Mouse (Mus musculus) ovary, postnatal 36 days (tissue): ENCODE results near the gene Sapcd1.
"Not testable (repeated sequence)": the region's sequence is repeated elsewhere in the genome, so short reads cannot be mapped to it uniquely, and the experiment has no call there.

ENCODE experiments used
- DNase-seq: peaks from one replicate; pipeline ENCODE4 v3.0.0; 2022; ENCODE audit warnings: low spot score, mixed read lengths

The Sapcd1 gene

DNA sequence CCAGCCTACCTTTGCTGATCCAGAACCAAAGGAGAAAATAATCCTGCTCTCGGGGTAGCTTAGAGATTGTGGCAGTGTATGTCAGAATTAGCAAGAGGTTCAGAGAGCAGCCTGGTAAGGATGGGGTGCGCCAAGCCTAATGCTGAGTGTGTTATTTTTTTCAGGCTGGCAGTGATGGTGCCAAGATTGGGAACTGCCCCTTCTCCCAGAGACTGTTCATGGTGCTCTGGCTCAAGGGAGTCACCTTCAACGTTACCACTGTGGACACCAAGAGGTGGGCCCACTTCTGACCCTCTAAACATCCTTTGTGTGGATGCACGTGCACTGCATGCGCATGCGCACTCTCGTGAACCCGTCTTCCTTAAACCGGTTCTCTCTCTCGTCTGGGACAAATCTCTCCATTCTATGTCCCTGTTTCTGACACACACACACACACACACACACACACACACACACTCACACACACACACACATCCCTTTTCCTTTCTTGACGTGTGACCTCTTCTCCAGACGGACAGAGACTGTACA is 24.5 kb upstream of the Sapcd1 start:
- no peak for DNase-seq

DNA sequence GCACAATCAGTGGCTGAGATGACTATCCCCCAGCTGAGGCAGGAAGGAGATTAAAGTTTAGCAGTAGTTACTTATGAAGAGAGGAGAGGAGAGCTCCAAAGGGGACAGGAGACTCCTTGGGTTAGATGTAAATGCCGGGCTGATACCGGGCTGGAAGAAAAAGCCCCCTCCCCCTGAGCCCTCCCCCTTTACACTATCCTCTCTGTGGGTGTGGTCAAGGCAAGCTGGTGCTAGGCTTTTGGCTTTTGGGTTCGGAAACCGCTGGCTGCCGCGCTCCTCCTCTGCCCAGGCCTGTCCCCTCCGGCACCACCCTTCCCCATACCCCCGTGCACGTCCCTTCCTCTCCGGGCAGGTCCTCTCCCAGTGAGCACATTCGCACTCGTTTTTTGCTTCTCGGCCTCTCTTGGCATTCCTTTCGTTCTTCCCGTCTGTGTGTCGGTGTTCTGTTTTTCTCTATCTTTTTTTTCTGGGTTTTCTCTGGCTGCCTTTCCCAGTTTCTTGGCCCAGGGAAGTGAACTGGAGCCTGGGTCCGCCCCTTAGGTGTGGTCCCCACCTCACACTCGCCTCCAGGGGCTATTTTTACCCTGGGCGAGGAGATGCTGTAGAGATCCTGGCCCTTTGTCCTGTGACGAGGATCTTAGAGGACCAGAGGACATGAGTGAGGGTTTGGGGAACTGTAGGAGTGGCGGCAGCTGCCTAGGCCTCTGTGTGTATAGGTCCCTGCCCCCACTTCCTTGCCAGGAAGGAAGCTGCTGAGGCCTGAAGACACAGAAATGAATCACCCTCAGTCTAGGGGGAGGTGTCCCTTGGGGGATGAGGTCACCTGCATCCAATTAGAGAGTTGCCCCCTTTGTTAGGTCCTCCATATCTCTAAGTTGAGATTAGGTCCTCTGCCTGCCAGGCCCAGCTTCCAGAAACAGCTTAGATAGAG is 23.6 kb upstream of the Sapcd1 start:
- peak; percentile 57 for DNase-seq

DNA sequence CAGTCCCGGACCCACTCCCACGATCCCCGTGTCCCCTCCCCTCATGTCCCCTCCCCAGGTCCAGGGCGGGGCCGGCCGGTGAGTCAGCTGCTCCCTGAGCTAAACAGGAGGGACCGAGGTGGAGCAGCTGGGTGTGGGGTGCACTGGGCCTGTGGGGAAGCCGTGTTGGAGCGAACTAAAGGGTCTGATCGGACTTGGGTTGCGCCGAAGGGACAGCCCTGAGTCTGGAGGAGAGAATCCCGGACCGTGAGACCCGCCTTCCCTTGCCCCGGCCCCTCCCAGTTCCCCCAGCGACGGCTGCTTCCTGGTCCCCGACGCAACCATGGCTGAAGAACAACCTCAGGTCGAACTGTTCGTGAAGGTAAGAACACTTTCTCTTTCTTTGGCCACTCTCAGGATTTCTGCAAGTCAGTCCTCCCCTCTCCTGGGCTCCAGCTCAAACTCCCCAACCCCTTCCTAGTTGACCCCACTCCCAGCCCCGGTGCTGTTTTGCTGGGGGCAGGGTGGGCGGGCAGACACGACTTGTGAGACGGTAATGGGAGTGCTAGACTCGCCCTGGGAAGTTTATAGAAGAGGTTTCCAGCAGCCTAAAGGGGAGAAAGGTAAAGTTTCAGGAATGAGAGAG is 22.4 kb upstream of the Sapcd1 start:
- DNase-seq, result peak; percentile 78

DNA sequence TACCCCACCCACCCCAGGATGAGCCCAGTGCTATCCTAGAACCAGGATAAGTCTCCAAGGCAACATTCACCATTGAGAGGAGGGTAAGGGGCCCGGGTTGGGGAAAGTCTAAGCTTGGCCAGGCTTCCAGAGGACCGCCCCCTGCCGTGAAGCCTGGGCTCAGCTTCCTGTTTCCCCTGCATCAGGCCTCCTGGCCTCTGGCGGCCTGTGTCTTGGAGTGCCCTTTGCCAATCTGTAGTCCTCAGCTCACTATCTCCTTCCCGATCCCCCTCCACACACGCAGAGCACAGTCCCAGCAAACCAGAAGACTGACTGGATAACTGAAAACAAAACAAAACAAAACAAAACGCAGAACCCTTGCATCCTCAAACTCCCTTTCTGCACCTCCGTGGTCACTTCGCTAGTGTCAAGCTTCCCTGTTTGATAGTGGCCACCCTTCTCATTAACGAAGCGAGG is 21.8 kb upstream of the Sapcd1 start, which contains the start of gene Clic1:
Clic1 (plus strand) TSS at position 406 of the 456 bp plus-strand sequence.
- DNase-seq, result peak; percentile 45

DNA sequence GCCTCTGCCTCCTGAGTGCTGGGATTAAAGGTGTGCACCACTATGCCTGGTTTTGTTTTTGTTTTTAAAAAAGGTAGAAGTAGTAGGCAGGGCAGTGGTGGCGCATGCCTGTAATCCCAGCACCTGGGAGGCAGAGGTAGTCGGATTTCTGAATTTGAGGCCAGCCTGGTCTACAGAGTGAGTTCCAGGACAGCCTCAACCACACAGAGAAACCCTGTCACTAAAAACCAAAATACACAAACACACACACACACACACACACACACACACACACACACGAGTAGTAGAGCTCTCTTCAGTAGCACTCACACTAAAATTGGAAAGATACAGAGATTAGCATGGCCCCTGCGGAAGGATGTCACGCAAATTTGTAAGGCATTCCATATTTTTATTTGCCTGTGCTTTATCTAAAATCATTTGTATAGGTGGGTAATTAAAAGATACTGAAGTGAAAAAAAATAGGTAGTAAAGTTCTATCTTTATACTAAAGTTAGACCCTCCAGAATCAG is 21.2 kb upstream of the Sapcd1 start:
- DNase-seq, result no peak

DNA sequence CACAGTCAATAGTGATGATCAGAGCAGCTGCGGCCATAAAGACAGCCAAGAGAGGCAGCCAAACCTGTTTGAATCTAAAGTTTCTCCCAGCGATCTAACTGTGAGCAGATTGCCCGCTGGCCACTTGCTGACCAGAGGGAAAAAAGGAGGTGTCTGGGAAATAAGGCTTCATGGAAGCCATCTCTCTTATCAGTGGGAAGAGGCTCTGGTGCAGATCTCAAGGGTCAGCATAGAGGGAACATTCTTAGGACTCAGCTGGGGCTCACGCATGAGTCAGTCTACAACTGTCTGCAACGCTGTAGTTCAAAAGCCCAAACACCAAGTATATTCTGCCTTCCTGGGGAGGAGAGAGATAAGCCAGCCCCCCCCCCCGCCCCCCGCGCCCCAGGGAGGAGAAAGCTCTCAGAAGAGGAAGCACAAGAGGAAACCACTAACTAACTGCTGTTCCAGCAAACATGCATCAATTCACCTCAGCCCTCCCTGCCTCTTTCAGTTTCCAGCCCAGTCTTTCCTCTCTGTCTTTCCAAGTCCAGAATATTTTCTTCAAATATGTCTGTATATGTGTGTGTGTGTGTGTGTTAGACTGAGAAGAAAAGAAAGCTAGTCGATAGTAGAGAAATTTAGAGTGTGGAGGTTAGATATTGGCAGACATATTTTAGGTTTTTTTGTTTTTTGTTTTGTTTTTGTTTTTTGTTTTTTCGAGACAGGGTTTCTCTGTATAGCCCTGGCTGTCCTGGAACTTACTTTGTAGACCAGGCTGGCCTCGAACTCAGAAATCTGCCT is 20.5 kb upstream of the Sapcd1 start:
- DNase-seq, result no peak

DNA sequence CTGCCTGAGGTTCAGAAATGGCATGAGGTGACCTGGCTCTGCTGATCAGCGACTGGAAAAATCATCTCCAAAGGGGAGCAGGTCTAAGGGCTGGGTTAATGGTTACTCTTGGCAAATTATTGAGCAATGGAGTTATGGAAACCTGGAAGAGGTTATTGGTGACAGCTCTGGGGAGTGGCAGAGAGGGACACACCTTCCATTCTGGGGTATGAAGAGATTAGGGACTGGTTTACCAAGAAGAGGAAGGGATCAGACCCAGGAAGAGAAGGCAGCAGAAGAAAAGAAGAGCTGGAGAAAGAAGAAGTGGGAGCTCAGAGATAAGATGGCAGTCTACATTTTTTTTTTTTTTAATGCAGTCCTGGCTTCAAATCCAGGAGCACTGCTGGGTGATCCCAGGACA is 19.9 kb upstream of the Sapcd1 start:
- no peak for DNase-seq

DNA sequence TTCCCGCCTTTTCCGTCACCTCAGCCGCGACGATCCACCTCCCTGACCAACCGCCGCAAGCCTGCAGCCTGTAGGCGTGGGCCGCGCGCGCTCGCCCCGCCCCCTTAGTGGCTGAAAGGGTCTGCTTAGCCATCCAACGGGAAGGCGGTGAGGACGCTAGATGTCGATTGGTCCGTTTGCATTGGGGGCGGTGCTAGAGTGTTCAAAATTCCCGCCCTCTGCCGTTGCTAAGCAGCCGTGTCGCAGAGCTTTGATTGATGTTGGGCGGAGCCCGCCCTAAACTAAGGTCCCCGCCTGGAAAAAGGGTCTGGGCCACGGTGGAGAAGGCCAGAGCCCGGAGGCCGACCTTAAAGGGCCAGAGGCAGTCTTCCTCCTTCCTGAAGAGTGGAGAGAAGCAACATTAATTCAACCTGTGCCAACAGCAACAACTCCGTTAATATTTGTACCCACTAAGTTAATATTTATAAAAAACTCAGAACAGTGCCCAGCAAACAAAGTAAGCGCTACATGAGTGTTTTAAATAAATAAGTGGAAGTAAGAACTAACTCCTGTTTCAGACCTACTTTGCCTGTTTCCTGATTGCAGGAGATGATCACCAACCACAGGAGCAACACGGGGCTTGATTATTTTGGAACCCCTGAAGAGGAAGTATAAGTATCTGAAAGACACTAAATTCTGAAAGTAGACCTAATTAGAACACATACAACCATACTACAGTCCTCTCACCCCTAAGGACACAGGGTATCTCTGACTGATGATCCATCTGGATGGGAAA is 19.1 kb upstream of the Sapcd1 start, which contains the start of gene Msh5:
Msh5 (minus strand) TSS at position 65 of the 775 bp plus-strand sequence.
- DNase-seq, result peak; percentile 95

DNA sequence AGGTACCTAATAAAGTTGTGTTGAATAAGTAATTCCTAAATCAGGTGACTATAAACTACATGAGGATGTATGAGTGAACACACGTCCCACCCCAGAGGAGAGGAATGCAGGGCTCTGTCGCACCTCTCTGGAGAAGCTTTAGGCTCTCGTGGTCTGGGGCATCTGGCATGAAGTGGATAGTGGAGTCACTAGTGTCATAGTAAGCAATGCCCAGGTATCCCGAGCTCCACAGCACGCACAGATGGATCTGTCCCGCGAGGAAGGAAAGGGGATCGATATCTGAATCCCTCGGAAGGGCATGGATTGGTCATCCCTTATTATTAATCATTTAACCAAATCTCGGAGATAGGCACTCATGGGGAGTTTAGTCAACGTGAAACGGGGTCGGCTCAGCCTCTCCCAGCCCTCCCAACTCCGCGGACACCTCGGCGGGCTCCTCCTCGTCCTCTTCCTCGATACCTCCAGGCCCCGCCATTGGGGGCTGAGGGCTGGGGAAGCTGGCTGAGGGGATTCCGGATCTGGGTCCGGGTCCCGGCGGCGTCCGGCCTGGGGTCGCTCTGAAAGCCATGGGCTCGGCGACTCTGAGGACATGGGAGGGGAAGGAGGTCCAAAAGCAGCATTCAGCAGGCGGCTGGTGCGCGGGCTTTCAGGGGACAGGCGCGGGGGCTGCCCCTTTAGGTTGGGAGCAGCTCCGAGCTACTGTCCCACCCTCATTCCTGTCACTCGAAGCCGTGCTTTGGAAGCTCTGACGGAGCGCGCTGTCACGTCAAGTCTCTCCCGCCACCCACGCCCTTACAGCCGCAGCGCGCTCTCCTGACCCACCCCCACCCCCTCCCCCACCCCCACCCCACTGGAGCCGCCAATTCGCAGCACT is 18.2 kb upstream of the Sapcd1 start:
- peak; percentile 36 for DNase-seq

DNA sequence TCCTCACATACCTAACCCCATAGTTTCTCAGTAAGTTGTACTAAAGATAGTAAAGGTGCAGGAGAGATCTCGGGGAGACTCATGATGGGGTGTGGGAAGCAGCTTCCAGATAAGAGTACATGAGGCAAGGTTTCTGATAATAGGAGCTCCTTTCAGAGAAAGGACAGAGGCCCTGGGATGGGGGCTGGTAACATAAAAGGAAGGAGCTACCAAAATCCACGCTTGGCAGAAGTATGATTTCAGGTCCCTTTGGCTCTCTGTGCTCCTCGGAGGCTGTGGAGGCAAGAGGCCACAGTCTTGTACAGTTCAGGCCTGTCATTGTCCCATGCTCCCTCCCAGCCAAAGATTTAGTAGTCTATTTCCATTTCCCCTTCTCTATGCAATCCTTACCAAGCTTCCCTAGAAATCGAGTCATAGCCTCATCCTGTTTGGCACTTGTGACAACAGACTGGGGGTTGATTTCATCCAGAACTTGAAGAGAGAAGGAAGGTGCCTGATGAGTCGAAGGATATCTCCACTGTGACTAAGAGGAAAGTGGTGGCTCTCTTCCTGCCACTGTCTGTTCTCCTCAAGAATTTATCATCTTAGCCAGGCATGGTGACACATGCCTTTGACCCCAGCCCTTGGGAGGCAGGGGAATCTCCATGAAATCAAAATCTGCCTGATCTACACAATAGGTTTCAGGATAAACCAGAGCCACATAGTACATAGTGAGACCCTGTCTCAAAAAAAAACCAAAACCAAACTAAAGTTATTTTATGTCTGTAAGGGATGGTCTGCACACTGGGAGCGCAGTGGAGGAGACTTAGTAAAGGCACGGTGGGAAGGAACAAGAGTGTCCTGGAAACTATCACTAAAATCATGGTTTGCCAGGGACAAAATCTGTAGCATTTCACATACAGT is 17.3 kb upstream of the Sapcd1 start:
- DNase-seq, result no peak

DNA sequence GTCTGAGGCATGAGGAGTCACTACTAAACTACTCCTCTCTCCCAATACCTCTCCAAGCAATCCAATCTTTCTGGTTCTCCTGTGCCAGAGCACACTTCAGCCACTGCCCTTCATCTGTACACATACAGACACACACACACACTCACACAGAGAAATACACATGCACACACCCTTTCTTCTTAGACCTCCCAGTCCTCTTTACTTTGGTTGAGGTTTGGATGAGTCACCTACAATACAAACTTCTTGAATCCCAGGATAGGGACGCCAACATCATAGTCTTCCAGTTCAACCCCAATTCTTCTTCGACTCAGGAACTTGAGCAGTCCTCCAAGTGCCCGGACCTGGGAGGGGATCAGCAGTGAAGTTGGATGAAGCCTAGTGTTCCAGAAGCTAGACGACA is 16.0 kb upstream of the Sapcd1 start:
- DNase-seq, result no peak

DNA sequence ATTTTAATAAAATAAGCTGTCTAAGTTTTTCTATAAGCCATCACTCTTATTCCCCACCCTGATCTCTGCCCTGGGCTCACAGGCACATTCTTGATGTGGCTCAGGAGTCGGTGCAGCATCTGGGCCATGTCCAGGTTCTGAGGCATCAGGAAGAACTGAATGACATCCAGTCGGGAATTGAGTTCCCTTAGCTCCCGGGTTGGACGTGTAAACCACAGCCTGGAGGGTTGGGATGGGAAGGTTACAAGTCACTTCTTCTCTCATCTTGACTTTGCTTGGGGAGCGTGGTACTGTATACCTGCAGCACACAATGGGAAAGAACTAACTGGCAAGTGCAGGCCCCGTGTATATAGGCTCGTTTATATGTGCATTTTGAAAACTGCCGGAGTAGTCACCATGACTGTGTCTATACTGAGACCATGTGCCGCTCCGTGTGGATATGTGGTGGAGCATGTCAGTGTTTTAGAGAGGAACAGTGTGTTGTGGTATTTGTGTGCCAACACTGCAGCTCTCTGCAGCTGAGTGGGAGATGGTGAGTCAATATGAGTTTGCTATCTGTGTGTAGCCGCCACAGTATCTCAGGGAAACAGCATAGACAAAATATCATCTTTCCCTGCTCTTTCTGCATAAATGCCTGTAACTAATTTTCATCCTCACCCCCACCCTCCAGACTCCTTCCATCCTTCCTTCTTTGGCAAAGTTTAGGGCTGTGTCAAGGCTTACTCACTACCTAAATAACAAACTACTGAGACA is 11.5 kb upstream of the Sapcd1 start:
- DNase-seq, result no peak

DNA sequence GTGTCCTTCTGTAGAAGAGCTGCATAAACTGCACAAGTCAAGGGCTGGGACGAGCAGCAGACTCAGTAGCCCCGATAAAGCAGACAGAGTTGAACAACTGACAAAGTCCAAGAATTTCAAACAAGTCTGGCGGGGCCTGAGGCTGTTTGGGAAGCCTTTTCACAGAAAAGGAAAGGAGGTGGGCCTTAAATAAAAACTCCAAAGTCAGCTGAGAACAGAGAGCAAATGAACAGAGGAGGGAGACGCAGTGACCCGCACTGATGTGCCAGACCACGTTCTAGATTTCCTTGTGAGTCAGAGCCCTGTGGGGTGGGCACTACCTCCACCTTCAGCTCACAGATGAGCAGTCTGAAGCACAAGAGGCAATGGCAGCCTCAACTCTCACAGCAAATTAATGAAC is 7.1 kb upstream of the Sapcd1 start:
- DNase-seq, result no peak

DNA sequence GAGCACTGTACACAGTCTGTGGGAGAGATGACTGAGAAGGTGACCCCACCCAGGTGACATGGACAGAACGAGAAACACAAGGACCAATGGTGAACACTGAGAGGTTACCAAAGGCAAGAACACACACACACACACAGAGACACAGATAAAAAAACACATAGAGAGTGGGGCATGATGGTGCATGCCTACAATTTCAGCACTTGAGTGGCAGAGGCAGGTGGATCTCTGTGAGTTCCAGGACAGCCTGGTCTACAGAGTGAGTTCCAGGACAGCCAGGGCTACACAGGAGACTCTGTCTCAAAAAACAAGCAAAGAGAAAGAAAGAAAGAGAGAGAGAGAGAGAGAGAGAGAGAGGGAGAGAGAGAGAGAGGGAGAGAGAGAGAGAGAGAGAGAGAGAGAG is 5.9 kb upstream of the Sapcd1 start:
- not testable (repeated sequence) for DNase-seq

DNA sequence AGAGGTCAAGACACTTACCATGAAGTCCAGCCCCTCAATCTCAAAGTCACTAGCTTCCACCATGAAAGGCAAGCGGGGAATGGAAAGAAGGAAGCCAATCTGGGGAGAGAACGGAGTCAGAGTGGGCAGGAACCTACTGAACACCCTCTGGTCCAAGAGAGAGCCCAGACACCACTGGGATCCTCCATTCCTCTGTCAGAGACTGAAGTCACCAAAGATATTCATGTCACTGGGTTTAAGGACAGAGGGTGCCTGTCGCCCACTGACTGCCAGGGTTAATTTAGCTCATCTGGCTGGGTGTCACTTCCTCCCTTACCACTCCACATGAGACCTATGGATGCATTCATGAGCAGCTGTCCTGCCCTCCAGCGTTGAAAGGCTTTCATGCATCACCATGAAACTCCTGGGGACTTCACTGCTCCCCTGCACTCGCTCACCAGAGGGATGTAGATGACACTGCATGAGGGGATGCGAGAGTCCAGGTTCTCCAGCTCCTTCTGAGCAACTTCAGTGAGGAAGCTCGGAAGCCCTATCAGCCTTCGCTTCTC is 4.6 kb upstream of the Sapcd1 start:
- DNase-seq, result no peak

DNA sequence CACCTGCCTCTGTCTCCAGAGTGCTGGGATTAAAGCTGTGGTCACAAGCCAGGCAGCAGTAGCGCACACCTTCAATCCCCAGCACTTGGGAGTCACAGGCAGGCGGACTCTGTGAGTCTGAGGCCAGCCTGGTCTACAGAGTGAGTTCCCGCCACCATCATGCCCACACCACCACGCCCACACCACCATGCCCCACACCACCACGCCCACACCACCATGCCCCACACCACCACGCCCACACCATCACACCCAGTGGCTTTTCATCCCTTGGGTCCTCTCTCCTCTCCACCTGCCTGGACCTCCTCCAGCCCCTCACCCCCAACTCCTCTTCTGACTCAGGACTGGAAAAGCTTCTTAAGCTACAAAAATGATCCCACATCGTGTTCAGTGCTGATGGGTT is 4.1 kb upstream of the Sapcd1 start:
- DNase-seq, result no peak

DNA sequence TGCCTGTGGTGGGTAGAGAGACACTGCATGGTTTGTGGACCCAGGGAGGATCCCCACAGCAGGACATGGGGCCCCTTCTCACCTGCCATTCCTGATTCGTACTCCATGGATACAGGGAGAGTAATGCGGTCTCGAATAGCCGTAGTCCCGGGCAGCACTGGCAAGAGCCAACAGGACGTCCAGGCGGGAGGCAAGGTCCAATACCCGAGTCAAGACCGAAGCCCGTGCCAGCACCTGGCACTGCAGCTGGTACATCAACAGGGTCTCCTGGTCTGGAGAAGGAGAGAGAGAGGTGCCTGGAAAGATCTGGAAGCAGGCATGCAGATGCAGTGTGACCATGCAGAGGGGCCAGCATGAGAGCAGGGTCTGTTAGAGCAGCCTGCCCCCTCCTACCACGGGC is 3.5 kb upstream of the Sapcd1 start:
- DNase-seq, result no peak
